Mouse (Mus musculus) small intestine, adult 2 months (tissue): ENCODE results near the gene Cep57l1. TPM values are rescaled to one million over a fixed set of nuclear protein-coding genes. Genes with fewer than 3 reads are reported as not detected.

Source experiments
- H3K27ac ChIP-seq: fragments of 200-500 bp; 2 replicates; pipeline ENCODE4 v1.5.1; 2012; ENCODE audit warnings: low read depth, low read length, control low read depth, inconsistent platforms; ENCODE audit not compliant: insufficient read depth
- H3K27me3 ChIP-seq: fragments of 200-500 bp; 2 replicates; pipeline ENCODE4 v1.6.1; 2012; ENCODE audit warnings: mild to moderate bottlenecking, moderate library complexity, low read length, inconsistent platforms; ENCODE audit not compliant: control insufficient read depth, insufficient read depth
- H3K36me3 ChIP-seq: fragments of 200-500 bp; 2 replicates; pipeline ENCODE4 v1.6.1; 2012; ENCODE audit warnings: mild to moderate bottlenecking, low read length, control low read depth, inconsistent platforms; ENCODE audit not compliant: control insufficient read depth, insufficient read depth
- H3K4me1 ChIP-seq: fragments of 200-500 bp; 2 replicates; pipeline ENCODE4 v1.6.1; 2012; ENCODE audit warnings: low read length, inconsistent platforms, mixed read lengths; ENCODE audit not compliant: control insufficient read depth, insufficient read depth, insufficient read length
- H3K4me3 ChIP-seq: fragments of 200-500 bp; 2 replicates; pipeline ENCODE4 v1.5.1; 2012; ENCODE audit warnings: low read depth, mild to moderate bottlenecking, control low read depth, inconsistent platforms, low read length, moderate library complexity
- CTCF ChIP-seq: fragments of 200-500 bp; IDR thresholded peaks from 2 replicates; pipeline ENCODE4 v1.5.1; 2012; ENCODE audit warnings: low read depth, mild to moderate bottlenecking, control low read depth, inconsistent platforms, low read length, moderate library complexity, mixed read lengths; ENCODE audit not compliant: insufficient replicate concordance, insufficient read length; ENCODE audit errors: extremely low read depth
- POLR2A ChIP-seq: fragments of 200-500 bp; IDR thresholded peaks from 2 replicates; pipeline ENCODE4 v1.6.1; 2012; ENCODE audit warnings: low read depth, mild to moderate bottlenecking, control low read depth, inconsistent platforms, low read length, moderate library complexity
- WGBS: fragments of 180-500 bp; shearing (Covaris S2); methylation state at CpG from one replicate; pipeline ENCODE4 v1.1.7; 2018; 5-methylcytosine and 5-hydroxymethylcytosine counted together
- polyA plus RNA-seq: library from polyadenylated mRNA; depleted of rRNA; stranded (reverse); fragments of >200 nt; gene quantifications from 2 replicates; pipeline ENCODE4 v1.2.3, GENCODE M21; 2012; rRNA removed

Gene Cep57l1
- 0.13 and 0.52 TPM in 2 replicates for polyA plus RNA-seq

DNA sequence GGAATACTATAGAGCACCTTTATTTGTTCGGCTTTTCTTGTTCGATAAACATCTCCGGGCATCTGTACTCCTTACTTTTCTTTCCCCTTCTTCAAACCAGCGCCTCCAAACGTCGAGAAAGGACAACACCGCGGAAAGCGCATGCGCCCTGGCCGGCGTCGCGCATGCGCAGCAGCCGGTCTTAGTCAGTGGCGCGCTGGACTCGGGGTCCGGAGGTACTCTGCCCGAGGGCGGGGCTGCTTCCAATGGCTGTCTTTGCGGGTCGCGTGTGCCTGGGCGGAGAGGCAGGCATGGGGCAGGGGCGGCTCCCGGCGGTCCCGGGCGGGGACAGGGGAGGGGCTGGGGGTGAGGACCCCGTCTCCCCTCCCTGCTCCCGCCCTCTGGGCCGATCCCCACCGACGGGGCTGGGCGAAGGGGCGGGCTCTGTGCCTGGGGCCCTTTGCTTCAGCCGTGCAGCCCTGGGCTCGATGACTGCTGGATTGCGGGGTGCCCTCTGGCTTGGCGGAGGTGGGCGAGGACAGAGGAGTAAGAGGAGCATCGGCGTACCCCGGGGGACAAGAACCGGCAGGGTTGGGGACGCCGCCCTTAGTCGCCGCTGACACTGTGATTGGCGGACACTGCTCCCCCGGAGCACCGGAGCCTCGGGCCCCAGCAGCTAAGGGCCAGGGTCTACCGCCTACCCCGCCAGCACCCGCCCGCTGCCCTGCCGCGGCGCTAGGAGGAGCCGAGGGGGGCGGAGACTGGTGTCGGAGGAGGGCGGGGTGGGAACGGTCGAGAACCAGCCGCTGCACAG, at the start of gene Cep57l1, which contains the start of gene Sesn1:
TSS of gene Cep57l1 (minus strand) at position 101 of the 793 bp plus-strand sequence.
TSS of gene Sesn1 (plus strand) at position 165 of the 793 bp plus-strand sequence.
- Histone ChIP-seq H3K4me3 (peak within 1 kb of the TSS; percentile 80), H3K27ac (peak within 1 kb of the TSS; percentile 95), H3K27me3 (no peaks in the 10 kb centered on the region), H3K36me3 (no peaks in the 10 kb centered on the region), H3K4me1 (peaks cover 8% of the 10 kb centered on the region; the same call in 1 of the 2 replicates)
- TF ChIP-seq POLR2A (peak; percentile 39; the same call in 1 of the 2 replicates), CTCF (0 out of 2 replicates have a peak, but pooled peaks have one; percentile 2)
- WGBS: under 1% methylated on average over 69 of the region's 69 CpGs

DNA sequence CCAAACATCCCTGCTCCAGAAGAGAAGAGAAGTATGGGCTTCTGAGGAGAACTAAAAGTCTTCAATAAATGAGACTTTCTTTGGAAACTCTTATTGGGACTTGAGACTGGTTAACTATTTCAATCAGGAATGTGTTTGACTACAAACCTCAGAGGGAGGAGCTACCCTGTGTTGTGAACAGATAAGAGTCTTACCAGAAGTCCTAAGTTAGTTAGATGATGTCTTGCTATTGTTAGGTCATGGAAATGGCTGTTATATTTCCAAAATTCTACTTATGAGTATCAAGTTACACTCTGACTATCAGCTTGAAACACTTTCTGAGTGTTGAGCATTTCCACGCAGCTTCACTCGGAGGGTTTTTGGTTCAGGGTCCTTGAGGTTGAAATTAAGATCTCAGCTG, 39.0 kb upstream of the Cep57l1 start:
- no peaks in the 10 kb centered on the region for H3K27me3 ChIP-seq
- WGBS: 98% methylated on average over 2 of the region's 2 CpGs
- H3K27ac ChIP-seq: no peak overlapping the region
- TF ChIP-seq CTCF (no peak), POLR2A (no peak)
- H3K36me3 ChIP-seq: no peaks in the 10 kb centered on the region
- H3K4me1 ChIP-seq: no peaks in the 10 kb centered on the region
- no peak overlapping the region for H3K4me3 ChIP-seq

DNA sequence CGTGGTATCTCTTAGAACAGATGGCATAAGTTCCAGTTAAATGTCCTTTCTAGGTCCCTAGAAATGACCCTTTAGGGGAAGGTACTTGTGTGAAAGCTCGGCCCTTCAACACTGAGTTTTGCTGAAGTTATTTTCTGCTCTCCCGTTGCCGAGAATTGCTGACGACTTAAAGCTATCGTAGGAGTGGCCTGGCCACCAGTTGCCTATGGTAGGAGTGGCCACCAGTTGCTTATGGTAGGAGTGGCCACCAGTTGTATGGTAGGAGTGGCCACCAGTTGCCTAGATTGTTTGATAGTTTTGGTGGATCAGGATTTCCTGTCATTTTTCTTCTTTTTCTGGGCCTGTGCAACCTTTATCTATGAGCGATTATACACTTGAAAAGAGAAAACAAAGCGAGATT, 38.1 kb upstream of the Cep57l1 start:
- 97% methylated on average over 8 of the region's 8 CpGs for WGBS
- TF ChIP-seq POLR2A (no peak), CTCF (no peak)
- Histone ChIP-seq H3K36me3 (no peaks in the 10 kb centered on the region), H3K4me1 (no peaks in the 10 kb centered on the region), H3K4me3 (no peak overlapping the region), H3K27me3 (no peaks in the 10 kb centered on the region), H3K27ac (no peak overlapping the region)

DNA sequence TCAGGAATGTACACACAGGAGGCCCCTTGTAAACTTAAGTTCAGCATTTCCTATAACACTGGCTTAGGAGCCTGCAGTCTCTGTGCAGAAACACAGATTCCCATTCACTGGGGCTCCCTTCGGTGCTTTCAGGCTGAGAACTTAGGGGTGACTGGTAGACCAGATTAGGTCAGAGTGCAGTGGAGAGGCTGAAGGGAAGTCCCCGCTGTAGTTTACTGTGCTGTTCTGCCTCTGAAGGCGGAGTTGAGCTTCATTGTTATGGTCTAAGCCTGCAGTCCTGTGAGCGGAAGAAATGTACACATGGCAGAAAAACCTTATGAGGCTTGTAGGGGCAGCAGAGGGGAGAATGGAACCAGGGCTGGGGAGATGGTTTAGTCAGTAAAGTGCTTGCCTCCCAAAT, 29.2 kb upstream of the Cep57l1 start:
- WGBS: 77% methylated on average over 4 of the region's 4 CpGs
- Histone ChIP-seq H3K27me3 (no peaks in the 10 kb centered on the region), H3K27ac (no peak overlapping the region), H3K36me3 (no peaks in the 10 kb centered on the region), H3K4me1 (no peaks in the 10 kb centered on the region), H3K4me3 (no peak overlapping the region)
- TF ChIP-seq POLR2A: no peak
- no peak for TF ChIP-seq CTCF

DNA sequence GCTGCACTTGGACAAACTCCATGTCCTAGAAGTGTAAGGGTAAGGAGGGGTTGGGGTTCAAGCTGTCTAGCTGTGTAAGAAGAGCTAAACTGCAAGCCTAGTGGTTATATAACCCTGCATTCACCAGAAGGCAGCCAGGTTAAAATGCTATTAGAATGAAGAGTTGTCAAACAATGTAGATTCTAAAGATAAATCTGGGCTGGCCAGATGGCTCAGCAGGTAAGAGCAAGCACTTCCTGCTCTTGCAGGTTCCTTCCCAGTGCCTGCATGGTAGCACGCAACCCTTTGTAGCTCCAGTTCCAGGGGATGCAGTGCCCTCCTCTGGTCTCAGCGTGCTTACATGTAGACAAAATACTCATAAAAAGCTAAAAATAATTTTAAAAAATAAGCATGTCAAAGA, 24.5 kb upstream of the Cep57l1 start:
- Histone ChIP-seq H3K27me3 (no peaks in the 10 kb centered on the region), H3K4me1 (no peaks in the 10 kb centered on the region), H3K27ac (no peak overlapping the region), H3K4me3 (no peak overlapping the region), H3K36me3 (no peaks in the 10 kb centered on the region)
- WGBS: 78% methylated on average over 2 of the region's 2 CpGs
- TF ChIP-seq POLR2A (no peak), CTCF (no peak)

DNA sequence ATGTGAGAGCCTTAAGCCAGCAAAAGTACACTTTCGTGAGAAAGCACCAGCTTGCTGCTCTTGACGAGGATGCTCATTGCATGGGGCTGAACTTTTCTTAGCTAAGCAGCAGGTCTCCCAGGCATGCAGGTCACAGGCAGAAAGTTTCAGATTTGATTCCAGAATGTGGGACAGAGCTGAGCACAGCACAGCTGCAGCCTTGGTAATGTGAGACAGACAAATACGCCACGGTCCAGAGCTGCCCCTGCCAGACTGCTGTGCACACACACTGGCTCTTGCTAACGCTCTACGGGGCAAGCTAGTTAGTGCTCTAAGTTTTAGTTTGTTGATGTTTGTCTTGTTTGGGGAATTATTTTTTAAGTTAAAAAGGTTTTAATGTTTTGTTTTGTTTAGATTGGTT, 22.5 kb upstream of the Cep57l1 start:
- H3K27ac ChIP-seq: no peak overlapping the region
- no peak for TF ChIP-seq POLR2A
- no peak for TF ChIP-seq CTCF
- no peaks in the 10 kb centered on the region for H3K27me3 ChIP-seq
- H3K4me3 ChIP-seq: no peak overlapping the region
- WGBS: 82% methylated on average over 6 of the region's 6 CpGs
- no peaks in the 10 kb centered on the region for H3K36me3 ChIP-seq
- H3K4me1 ChIP-seq: peaks cover 3% of the 10 kb centered on the region; the same call in 1 of the 2 replicates

DNA sequence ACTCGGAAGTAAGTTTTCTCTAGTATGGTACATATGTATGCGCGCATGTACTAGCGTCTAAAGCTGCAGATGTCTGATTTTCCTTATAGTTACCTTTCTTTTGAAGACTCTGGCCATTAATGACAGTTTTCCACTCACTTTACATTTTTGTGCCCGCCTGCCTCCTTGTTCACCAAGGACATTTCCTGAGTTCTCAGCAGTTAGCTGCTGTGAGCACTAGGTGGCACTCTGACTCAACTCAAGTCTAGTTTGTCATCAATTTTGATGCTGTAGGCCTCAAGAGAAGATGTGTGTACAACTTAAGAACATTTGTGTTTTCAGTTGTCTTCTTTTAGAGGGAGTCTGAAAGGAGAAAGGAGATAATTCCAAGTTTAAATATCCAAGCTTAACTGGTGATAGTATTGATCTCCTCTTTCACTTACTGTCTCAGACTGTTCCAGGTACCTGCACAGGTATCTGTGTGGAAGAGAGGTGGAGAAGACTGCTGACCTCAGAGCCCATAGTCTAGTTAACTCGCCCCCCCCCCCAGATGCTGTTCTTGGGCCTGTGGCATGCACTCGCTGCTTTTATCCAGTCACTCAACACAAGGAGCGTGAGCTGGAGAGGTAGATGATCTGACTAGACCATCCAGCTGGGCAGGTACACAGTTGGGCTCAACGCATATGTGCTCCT, 21.3 kb upstream of the Cep57l1 start:
- Histone ChIP-seq H3K4me1 (peaks cover 5% of the 10 kb centered on the region; the same call in 1 of the 2 replicates), H3K27ac (no peak overlapping the region), H3K27me3 (no peaks in the 10 kb centered on the region), H3K4me3 (no peak overlapping the region), H3K36me3 (no peaks in the 10 kb centered on the region)
- no peak for TF ChIP-seq POLR2A
- TF ChIP-seq CTCF: peak; percentile 58; the same call in 1 of the 2 replicates
- 60% methylated on average over 9 of the region's 9 CpGs for WGBS
